Mouse (Mus musculus): ENCODE measurements around the gene Chn2.

Chn2 gene

GRCm38 (mm10) chr6:54079881-54080280 lies 40.5 kb downstream of the Chn2 start:
- no peak for DNase-seq

GRCm38 (mm10) chr6:54080518-54081285 lies 41.3 kb downstream of the Chn2 start:
- DNase-seq = no peak

GRCm38 (mm10) chr6:54082576-54082975 lies 43.2 kb downstream of the Chn2 start:
- DNase-seq = no peak

- DNase-seq = no peak
Measured at GRCm38 (mm10) chr6:54084046-54084445, 44.7 kb downstream of the Chn2 start.

- no peak for DNase-seq
Measured at GRCm38 (mm10) chr6:54085009-54085408, 45.7 kb downstream of the Chn2 start.

- no peak for DNase-seq
Measured at GRCm38 (mm10) chr6:54088168-54088567, 48.8 kb downstream of the Chn2 start.

GRCm38 (mm10) chr6:54090822-54091221 lies 51.5 kb downstream of the Chn2 start:
- DNase-seq = no peak

- DNase-seq = no peak
Measured at GRCm38 (mm10) chr6:54092920-54093319, 53.6 kb downstream of the Chn2 start.

GRCm38 (mm10) chr6:54096147-54096761 lies 56.9 kb downstream of the Chn2 start:
- no peak for DNase-seq

GRCm38 (mm10) chr6:54096836-54097235 lies 57.5 kb downstream of the Chn2 start:
- no peak for DNase-seq

GRCm38 (mm10) chr6:54098339-54098738 lies 59.0 kb downstream of the Chn2 start:
- DNase-seq = no peak

GRCm38 (mm10) chr6:54099659-54100058 lies 60.3 kb downstream of the Chn2 start:
- peak; percentile 55 for DNase-seq

GRCm38 (mm10) chr6:54102210-54102609 lies 62.9 kb downstream of the Chn2 start:
- DNase-seq = no peak

GRCm38 (mm10) chr6:54103276-54103975 lies 64.1 kb downstream of the Chn2 start:
- peak; percentile 57 for DNase-seq

- no peak for DNase-seq
Measured at GRCm38 (mm10) chr6:54111416-54111984, 72.1 kb downstream of the Chn2 start.

GRCm38 (mm10) chr6:54113338-54113737 lies 74.0 kb downstream of the Chn2 start:
- DNase-seq = no peak

- no peak for DNase-seq
Measured at GRCm38 (mm10) chr6:54114412-54114811, 75.1 kb downstream of the Chn2 start.

GRCm38 (mm10) chr6:54116299-54116698 lies 76.9 kb downstream of the Chn2 start:
- DNase-seq = no peak

GRCm38 (mm10) chr6:54117001-54117591 lies 77.7 kb downstream of the Chn2 start:
- DNase-seq = no peak

- DNase-seq = no peak
Measured at GRCm38 (mm10) chr6:54118395-54118794, 79.0 kb downstream of the Chn2 start.

- no peak for DNase-seq
Measured at GRCm38 (mm10) chr6:54118897-54119296, 79.5 kb downstream of the Chn2 start.

- no peak for DNase-seq
Measured at GRCm38 (mm10) chr6:54119461-54119860, 80.1 kb downstream of the Chn2 start.

Measured in lung, postnatal 10 days (tissue).